Mouse (Mus musculus) layer of hippocampus, adult 11-12 months (tissue): ENCODE measurements around the gene Vps50.
"Not testable (repeated sequence)": the region's sequence is repeated elsewhere in the genome, so short reads cannot be mapped to it uniquely, and the experiment has no call there.

ENCODE experiments used
- DNase-seq: peaks from one replicate; pipeline ENCODE4 v3.0.0; 2022; ENCODE audit warnings: low spot score

Vps50 gene

DNA sequence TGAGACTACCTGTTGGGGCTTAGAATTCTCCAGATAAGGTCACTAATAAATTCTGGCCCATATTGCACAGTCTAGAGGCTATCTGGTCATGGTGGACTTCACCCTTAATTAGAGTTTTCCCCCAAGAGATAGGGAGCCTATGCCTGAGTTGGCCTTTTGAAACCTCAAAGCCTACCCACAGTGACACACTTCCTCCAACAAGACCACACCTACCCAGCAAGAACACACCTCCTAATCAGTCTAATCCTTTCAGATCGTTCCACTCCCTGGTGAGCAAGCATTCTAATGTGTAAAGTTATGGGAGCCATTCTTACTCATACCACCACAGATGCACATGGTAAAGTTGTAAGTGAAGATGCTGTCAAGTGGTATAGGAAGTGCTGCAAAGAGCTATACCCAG lies 37.9 kb downstream of the Vps50 start:
- DNase-seq: no peak

DNA sequence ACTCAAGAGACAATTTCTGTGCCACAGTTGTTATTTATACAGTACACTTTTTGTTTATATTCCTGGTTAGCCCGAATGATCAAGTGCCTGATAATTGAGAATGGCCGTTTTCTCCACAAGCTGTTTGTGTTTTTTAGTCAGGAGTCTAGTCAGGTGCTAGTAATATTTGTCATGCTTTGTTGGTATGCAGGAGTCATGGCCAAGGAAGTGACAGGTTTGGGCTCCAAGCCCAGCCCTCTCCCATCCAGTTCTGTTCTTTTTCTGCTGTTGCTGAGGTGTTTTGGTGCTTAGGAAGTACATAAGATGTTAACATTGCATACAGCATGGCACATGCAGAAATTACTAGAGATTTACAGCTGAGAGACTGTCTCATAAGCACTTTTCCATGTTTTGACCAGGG lies 41.3 kb downstream of the Vps50 start:
- DNase-seq: no peak

DNA sequence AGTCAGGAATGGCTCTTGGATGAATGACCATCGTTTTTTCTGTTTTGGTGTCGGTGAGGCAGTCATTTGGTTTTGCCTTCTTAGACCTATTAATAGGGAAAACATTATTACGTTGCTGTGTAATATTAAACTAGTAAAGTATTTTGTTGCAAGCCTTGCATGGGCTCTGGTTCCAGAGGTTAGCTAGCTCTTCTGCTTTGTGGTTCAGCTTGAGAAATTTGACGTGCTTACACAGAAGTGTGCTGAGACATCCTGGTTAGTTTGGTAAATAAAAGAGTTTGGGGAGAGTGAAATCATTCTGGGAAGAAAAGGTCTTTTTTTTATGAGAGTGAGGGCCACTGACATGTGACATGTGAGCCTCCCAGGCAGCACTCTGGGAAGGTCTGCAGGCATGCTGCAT lies 45.7 kb downstream of the Vps50 start:
- no peak for DNase-seq

DNA sequence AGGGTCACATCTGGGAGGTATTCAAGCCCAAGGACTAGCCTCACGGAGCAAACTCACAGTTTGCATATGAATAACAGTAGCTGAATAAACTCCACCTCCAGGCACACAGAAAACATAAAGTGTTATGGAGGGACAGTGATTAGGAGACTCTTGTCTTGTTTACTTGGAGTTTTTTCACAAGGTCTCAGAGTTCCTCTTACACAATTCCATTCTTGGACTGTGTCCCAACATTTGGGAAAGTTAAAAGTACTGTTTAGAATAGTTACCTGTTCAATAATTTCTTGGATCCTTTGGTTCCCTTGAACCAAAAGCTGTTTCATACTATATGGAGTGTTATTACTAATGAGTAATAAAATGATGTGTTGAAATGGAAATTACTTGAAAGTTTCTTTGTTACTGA lies 46.8 kb downstream of the Vps50 start:
- no peak for DNase-seq

DNA sequence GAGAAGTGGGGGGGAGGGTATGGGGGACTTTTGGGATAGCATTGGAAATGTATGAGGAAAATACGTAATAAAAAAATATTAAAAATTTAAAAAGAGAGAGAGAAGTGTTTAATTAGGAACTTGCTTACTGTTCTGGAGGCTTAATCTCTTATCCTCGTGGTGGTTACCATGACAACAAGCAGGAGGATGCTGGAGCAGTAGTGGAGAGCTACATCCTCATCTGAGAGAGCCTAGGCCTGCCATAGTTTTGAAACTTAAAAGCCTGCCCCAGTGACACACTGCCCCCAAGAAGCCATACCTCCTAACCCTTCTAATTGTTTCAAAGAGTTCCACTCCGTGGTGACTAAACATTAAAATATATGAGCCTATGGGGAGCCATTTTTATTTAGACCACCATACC lies 50.8 kb downstream of the Vps50 start:
- no peak for DNase-seq

DNA sequence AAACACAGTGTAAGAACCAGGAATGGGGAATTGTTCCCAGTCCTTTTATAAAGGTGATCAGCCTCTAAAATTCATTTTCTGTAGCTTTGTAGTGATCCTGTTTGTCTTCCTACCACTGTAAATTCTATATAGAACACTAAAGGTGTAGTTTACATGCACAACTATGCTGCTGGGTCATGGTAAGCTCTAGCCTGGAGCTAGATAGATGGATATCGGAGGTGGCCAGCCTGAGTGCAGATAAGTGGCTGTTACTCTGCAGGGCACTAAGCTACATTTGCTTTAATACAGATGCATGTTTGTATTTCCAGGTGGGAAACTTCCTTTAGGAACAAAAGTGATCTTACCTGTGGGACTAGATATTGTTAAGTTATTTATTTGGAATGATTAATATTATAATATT lies 51.8 kb downstream of the Vps50 start:
- DNase-seq: no peak

DNA sequence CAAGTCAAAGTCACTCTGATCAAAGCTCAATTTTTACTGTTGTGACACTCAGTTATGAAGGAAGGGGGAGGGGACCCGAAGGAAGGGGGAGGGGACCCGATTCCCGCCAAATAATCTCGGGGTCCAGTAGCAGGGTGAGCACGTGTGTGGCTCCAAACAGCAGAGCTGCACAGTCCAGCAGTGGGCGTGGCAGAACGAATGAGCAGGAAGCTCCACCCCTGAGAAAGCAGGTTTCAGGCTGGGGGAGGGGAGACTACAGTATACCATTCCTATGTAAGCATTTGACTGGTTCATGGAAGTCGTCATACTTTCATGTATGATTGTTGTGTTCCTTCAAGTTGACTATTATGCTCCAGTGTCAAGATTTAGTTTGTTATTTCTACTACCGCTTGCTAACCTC lies 54.5 kb downstream of the Vps50 start:
- not testable (repeated sequence) for DNase-seq

DNA sequence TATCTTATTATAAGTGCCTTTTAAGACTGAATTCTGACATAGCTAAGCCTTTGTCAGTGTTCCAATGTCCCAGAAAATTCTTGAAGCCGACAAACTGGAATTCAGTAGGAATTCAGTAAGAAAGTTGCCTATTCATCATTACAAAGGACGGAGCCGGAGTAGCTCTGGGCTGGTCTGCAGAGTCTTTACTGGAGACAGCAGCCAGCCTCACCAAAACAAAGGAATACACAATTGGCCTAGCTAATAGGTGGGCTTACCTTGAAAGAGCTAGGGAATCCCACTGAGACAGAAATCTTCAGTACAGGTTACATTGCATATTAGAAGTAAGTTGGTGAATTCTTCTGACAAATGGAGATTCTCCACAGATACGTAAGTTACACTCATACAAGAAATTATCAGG lies 59.0 kb downstream of the Vps50 start:
- DNase-seq: no peak

DNA sequence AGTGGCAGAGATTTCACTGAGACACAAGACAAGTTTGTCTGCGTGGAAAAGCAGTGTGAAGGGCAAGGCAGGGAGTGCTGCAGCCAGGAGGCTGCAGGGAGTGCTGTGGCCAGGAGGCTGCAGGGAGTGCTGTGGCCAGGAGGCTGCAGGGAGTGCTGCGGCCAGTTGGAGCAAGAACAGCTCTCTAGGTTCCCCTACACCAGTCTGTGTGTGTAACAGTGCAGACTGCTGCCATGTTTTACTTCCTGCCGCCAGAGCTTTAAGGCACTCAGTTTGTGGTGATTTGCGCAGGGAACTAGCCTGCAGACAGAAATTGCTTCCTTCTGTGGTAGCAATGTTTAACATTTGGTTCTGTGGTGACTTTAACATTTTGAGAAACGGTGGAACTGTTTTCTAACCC lies 61.8 kb downstream of the Vps50 start:
- DNase-seq: no peak

DNA sequence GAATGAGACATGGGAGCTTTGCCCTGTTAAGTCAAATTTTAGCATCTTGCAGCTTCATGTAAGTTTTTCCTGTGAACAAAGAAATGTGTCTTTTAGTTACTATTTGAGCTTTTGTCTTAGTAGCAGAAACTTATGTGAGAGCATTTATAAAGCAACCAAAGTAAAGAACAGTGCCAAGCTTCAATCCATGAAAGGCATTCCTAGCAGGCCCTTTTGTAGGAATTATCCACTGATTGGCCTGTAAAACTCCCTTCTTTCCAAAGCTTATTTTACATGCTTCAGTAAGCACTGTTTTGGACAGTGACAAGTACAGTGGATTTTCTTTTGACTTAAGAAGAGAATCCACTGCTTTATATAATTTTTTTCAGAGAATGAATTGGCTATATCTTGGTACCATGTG lies 64.1 kb downstream of the Vps50 start:
- no peak for DNase-seq

DNA sequence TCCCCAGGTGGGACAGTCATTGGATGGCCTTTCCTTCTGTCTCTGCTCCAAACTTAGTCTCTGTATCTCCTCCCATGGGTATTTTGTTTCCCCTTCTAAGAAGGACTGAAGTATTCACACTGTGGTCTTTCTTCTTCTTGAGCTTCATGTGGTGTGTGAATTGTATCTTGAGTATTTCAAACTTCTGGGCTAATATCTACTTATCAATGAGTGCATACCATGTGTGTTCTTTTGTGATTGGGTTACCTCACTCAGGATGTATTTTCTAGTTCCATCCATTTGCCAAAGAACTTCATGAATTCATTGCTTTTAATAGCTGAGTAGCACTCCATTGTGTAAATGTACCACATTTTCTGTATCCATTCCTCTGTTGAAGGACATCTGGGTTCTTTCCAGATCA lies 65.9 kb downstream of the Vps50 start:
- not testable (repeated sequence) for DNase-seq

DNA sequence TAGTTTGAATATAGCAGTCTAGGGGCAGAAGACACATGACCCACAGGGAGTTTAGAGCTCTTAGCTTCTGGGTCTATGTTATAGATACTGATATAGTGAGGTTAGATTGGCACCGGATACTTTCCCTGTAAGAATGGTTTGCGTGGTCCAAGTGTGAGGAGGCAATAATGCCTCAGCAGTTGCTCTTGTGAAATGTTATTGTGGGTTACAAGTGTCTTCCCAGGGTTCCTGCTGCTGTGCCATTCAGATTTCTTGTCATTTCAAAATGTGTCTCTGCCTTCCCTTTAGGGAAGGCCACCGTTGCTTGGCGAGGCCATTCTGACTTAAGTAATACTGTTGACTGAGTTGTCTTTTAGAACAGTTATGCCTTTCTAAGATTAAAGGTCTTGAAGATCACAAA lies 66.8 kb downstream of the Vps50 start:
- DNase-seq: no peak

DNA sequence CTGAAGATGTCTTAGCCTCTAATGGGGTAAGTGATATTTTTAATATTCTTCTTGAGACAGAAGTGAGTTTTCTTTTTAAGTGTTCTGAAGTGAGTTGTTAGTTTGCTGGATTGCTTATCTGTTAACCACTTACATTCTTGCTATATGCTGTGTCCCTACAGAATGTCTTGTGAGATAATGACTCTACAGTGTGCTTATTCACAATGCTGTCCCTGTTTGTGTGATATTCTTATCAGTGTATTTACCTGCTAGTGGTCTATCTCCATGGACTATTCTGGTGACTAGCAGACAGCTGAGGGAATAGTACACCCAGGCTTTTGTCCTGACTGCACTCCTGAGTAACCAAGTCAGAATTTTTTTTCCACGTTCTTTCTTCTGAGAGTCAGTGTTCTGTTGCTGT lies 67.5 kb downstream of the Vps50 start:
- no peak for DNase-seq

DNA sequence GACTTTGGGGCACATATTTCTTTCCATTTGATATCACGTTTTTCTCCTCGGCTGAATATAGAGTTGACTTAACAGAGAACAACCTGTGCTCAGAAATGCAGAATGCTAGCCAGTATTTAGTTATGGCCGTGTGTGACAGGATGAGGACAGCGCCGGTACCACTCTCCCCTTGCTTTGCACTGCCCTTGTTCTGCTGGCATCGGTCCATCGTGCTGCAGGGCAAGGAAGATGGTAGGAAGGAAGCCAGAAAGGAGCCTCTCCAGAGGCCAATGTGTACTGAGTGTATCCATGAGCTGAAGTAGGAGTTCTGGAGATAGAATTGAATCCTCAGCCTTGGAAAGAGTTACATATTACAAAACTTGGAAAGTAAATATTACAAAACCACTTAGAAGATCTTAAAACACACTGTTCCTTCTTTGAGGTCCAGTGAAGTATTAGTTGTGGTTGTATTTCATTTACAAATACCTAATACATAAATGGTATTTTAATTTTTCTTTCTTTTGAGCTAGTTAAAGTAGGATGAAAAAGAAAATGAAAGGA lies 69.0 kb downstream of the Vps50 start:
- DNase-seq: no peak

DNA sequence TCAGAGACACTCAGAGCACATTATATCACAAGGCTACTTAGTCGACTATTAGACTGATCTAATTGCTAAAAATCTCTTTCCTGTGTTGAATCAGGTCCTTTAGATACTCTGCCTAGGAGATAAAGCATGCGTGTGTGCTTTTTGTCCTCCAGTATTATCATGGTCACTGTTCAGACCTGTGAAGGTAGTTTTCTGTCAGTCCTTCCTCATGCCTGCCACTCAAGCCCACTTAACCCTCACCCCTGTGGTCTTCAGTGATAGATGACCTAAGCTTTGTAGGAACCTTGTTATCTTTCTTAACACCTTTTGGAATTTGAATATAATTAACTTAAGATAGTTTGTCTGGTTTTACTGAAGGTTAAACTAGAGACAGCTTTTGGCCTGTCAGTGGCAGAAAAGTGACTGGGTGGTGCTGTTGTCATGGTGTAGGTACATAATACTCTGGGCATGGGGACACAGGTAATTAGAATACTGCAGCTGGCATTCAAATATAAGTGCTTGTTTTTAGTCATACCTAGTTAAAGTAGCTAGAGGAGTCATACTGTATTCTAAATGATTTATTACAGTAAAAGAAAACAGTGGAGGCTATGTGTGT lies 74.1 kb downstream of the Vps50 start:
- no peak for DNase-seq

DNA sequence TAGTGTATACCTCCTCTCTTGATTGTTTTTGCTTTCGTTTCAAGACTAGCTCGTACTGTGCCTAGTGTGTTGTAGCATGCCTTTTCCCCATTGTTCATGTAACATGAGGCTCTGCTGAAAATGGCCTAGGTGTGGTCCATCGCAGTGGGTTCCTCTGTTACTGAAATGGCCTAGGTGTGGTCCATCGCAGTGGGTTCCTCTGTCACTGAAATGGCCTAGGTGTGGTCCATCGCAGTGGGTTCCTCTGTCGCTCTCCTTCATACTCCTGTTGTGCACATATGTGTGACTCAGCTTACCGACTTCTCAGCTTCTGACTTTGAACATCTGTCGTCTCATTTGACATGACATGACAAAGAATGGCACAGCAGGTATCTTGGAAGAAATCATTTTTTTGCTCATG lies 75.6 kb downstream of the Vps50 start:
- DNase-seq: no peak

DNA sequence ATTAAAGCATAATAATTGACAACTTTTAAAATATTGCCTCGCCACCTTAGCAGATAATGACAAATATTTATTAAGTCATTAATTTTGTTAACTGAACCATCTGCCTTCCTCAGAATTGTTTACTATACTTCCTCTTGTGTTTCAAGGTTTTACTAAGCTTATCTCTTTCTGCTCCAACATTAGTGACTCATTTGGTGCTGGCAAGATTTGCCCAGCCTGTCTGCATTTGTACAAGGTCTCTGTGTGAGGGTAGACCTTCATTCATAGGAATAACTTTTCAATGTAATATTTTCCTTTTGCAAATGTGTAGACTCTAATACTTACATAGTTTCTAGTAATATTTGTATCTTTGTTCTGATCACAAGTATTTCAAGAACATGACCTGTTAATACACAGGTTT lies 87.2 kb downstream of the Vps50 start:
- no peak for DNase-seq

DNA sequence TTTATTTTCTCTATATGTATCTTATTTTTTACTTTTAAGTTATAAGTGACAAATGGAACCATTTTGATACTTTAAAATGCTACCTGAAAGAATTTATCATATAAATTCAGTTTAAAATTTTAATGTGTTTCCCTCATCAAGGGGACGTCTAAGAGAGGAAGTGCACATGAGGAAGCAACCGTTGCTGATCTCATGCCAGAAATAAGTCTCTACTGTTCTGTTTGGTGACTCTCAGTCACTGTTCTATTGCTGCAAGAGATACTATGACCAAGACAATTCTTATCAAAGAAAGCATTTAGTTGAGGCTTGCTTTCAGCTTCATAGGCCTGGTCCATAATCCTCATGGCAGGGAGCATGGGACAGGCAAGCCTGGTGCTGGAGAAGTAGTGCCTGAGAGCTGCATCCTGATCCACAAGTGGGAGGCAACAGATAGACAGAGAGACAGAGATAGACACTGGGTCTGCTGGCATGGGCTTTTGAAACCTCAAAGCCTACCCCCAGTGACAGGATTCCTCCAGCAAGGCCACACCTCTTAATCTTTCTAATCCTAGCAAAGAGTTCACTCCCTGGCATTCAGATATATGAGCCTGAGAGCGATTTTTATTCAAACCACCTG lies 92.2 kb downstream of the Vps50 start:
- DNase-seq: no peak

DNA sequence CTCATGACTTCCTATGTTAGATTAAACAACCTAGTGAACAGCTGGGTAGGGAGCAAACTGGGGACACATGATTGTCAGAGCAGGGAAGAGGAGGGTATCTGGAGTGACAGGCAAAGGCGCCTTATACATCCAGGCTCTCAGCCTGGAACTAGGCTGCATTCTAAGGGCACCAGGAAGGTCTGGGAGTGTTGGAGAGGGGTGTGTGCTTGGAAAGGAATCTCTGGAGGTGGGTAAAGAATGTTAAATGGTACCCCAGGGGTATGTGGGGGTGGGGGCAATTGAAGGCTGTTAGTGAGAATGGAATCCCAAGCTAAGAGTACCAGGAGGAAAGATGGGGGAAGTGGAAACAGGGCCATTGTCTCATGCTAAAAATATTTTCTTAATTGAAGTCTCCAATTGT lies 96.1 kb downstream of the Vps50 start:
- no peak for DNase-seq

DNA sequence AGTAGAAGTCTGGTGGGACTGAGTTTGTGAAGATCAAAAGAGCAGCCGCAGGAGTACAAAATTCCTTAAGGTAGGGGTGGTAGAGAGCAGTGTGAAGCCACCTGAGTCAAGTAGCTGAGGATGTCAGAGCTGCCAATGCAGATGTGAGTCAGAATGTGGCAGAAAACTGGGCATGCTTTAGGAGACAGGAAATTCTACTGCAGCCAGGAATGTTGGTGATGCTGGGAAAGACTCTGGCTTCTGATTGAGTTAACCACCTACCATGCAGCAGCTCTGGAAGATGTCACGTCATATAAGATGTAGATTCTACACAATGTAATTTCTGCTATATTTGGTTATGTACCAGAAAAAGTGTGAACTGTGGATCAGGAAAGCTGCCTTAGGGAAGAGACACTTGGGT lies 114.6 kb downstream of the Vps50 start:
- DNase-seq: no peak

DNA sequence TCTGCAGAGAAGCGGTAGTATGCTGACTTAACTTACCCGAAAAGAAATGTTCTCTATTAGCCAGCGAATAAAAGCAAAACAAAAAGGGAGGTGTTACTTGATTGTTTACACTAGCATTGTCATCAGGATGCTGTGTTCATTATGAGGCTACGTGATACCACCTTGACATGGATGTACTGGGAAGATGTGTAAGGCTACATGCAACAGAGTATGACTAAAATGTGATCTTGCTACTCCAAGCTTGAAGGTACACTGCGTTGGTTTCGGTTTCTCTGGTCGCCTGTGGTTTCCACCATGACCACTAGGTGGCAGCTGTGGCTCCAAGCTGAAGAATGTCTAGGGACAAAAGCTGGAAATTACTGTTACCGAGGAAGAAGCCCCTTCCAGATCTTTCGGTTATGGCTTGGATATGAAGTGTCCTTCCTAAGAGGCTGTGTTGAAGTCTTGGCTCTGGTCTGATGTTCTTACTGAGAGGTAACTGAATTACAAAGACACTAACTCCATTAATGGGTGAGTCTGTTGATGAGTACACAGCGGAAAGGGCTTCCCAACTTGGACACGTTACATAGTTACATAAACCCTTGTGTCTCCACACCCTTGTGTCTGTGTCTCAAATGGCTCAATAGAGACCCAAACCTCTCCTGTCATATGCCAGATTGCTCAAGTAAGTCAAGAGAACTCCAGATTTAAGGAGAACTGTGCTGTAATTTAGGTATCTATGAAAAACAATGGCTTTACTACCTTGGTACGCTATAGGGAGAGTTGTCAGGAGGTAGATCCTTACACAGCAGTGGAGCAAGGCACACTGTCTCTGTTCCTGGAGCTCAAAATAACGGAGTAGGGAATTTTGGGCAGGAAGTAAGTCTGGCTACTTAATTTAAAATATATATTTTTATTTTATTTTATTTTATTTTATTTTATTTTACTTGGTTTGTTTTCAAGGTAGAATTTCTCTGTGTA lies 122.5 kb downstream of the Vps50 start:
- DNase-seq: peak; percentile 65
